Mouse (Mus musculus) ES-E14 (cell line): ENCODE results near the gene Rassf8. TPM values are rescaled to one million over a fixed set of nuclear protein-coding genes. Genes with fewer than 3 reads are reported as not detected.

Source experiments
- DNase-seq: peaks from one replicate; pipeline ENCODE4 v3.0.0-alpha.2; 2013; ENCODE audit warnings: low read depth, low spot score
- H3K27ac ChIP-seq: 2 replicates; pipeline ENCODE4 v1.5.1; 2012; ENCODE audit warnings: low read depth, mild to moderate bottlenecking, low read length, moderate library complexity, mixed read lengths; ENCODE audit not compliant: poor library complexity, insufficient read depth, severe bottlenecking
- H3K36me3 ChIP-seq: 2 replicates; pipeline ENCODE4 v1.6.1; 2012; ENCODE audit warnings: mild to moderate bottlenecking, low read length, moderate library complexity, mixed read lengths; ENCODE audit not compliant: control insufficient read depth, poor library complexity, insufficient read depth, severe bottlenecking
- H3K4me1 ChIP-seq, 2 experiments: fragments of 150-350 bp in 1 of 2; sonication (generic) in 1 of 2; 2 replicates each; pipeline ENCODE4 v1.6.1; 2012; ENCODE audit warnings: low read length in 2 of 2, mild to moderate bottlenecking in 1 of 2, mixed read lengths in 1 of 2; ENCODE audit not compliant: control insufficient read depth in 2 of 2, insufficient read depth in 2 of 2, poor library complexity in 1 of 2
- H3K4me3 ChIP-seq, 2 experiments: fragments of 150-350 bp in 1 of 2; sonication (generic) in 1 of 2; 2 replicates each; pipeline ENCODE4 v1.5.1; 2012; ENCODE audit warnings: low read length in 2 of 2, low read depth in 1 of 2, mild to moderate bottlenecking in 1 of 2, mixed read lengths in 1 of 2; ENCODE audit not compliant: insufficient read depth in 1 of 2, poor library complexity in 1 of 2, severe bottlenecking in 1 of 2
- H3K9ac ChIP-seq: 2 replicates; pipeline ENCODE4 v1.6.1; 2012; ENCODE audit warnings: low read depth, mild to moderate bottlenecking, low read length, mixed read lengths; ENCODE audit not compliant: poor library complexity, insufficient read depth, severe bottlenecking
- H3K9me3 ChIP-seq: fragments of 150-350 bp; sonication (generic); 2 replicates; pipeline ENCODE4 v1.6.1; 2012; ENCODE audit warnings: low read depth, mild to moderate bottlenecking, low read length; ENCODE audit not compliant: control insufficient read depth, insufficient read depth
- CHD2 ChIP-seq: IDR thresholded peaks from 2 replicates; pipeline ENCODE4 v1.6.1; 2014; ENCODE audit warnings: mild to moderate bottlenecking, low read depth, low read length, inconsistent platforms
- HCFC1 ChIP-seq: IDR thresholded peaks from 2 replicates; pipeline ENCODE4 v1.6.1; 2012; ENCODE audit warnings: low read length, inconsistent platforms, borderline replicate concordance; ENCODE audit not compliant: insufficient read depth
- MAFK ChIP-seq: IDR thresholded peaks from 2 replicates; pipeline ENCODE4 v1.6.1; 2014; ENCODE audit warnings: mild to moderate bottlenecking, low read depth, low read length, inconsistent platforms; ENCODE audit not compliant: insufficient read depth
- ZC3H11A ChIP-seq: IDR thresholded peaks from 2 replicates; pipeline ENCODE4 v1.6.1; 2012; ENCODE audit warnings: low read depth, mild to moderate bottlenecking, inconsistent platforms, low read length, borderline replicate concordance
- ZNF384 ChIP-seq: IDR thresholded peaks from 2 replicates; pipeline ENCODE4 v1.6.1; 2012; ENCODE audit warnings: low read depth, low read length, inconsistent platforms
- in situ Hi-C, 2 experiments: fragments of 600-800 bp; cut with MboI; formaldehyde crosslinking; loops; one replicate each; pipeline ENCODE4 v1.15.1; 2025; ENCODE audit warnings: low sequenced_read_pairs in 2 of 2, inconsistent platforms in 1 of 2; ENCODE audit not compliant: unreplicated experiment in 2 of 2
- total RNA-seq: library from RNA; depleted of rRNA; stranded (reverse); fragments of 300-350 nt; gene quantifications from 2 replicates; pipeline ENCODE4 v1.2.3, GENCODE M21; 2012

Gene Rassf8
- total RNA-seq, 1 experiment, result 9.0 TPM

DNA sequence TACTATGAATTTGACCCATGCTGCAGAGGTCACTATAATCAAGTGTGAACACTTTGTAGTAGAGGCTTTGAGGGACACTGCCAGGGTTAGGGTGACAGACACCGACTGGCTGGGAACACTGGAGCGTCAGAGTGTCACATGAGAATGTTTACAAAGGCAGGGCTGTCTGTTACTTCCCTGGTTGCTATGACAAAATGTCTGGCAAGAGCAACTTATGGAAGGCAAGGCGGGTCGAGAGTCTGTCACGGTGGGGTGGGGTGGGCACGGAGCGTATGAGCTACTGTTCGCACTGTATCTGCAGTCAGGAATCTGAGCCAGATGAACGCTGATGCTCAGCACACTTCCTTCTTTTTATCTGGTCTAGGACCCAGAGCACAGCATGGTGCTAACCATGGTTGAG, 84.1 kb downstream of the Rassf8 start:
- DNase-seq, result no peak
- no peaks in the 10 kb centered on the region for H3K9me3 ChIP-seq
- in situ Hi-C loops, result loop anchor here in 1 of 2 experiments (25.0 kb wide), 1 partner anchor 457 kb away; no protein-coding TSS in a partner anchor
- H3K4me1 ChIP-seq, result no peaks in the 10 kb centered on the region
- no peaks in the 10 kb centered on the region for H3K36me3 ChIP-seq
- TF ChIP-seq ZNF384 (no peak), ZC3H11A (no peak), CHD2 (no peak), MAFK (no peak), HCFC1 (no peak)
- H3K27ac ChIP-seq, result no peak overlapping the region
- H3K9ac ChIP-seq, result no peak overlapping the region
- no peak overlapping the region for H3K4me3 ChIP-seq

DNA sequence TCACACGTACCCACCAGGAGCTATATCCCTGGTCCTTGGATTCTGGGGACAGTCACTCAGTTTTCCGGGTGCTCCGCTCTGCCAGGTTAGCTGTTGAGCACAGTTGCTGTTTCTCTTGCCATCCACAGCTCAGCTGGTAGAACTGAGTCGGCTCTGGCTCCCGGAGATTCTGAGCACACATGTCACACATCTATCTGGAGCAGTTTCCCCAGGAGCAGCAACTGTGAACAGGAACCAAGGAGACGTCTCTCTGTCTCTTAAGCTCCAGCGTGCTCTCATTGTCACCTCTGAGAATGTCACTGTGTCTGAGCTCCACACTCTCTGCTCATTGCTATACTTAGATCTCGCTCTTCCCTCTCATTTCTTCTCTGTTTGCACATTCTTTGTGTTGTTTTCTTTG, 86.4 kb downstream of the Rassf8 start:
- no peak overlapping the region for H3K27ac ChIP-seq

DNA sequence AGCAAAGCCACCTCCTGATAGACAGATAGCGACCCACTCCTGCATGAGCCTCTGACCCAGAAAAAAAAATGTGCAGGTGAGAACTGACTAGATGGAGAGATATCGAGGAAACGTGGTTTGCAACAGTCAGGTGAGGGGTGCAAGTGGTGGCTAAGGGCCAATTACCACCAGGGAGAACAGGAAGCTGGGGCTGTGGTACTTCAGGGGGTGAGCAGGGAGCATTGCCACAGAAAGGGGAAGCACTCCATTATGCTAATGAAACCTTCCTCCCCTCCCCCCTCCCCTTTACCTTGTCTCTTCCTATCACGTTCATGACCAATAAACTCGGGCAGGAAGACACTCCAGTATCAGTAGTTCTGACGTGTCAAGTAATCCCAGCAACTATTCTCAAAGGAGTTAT, 88.8 kb downstream of the Rassf8 start:
- no peak overlapping the region for H3K4me3 ChIP-seq
- H3K9ac ChIP-seq, result no peak overlapping the region
- no peaks in the 10 kb centered on the region for H3K36me3 ChIP-seq
- in situ Hi-C loops, result loop anchor here in 1 of 2 experiments (25.0 kb wide), 1 partner anchor 452 kb away; no protein-coding TSS in a partner anchor
- H3K4me1 ChIP-seq, result no peaks in the 10 kb centered on the region
- H3K27ac ChIP-seq, result no peak overlapping the region
- no peak for DNase-seq
- H3K9me3 ChIP-seq, result no peaks in the 10 kb centered on the region
- no peak for TF ChIP-seq HCFC1
- TF ChIP-seq ZC3H11A, result no peak
- no peak for TF ChIP-seq MAFK
- no peak for TF ChIP-seq ZNF384
- TF ChIP-seq CHD2, result no peak

More for the DNA sequence above, 86.4 kb downstream of the Rassf8 start:
- H3K4me1 ChIP-seq, result no peaks in the 10 kb centered on the region
- DNase-seq, result no peak
- H3K9ac ChIP-seq, result no peak overlapping the region
- TF ChIP-seq CHD2 (no peak), MAFK (no peak), ZC3H11A (no peak), HCFC1 (no peak), ZNF384 (no peak)
- in situ Hi-C loops, result loop anchor here in 1 of 2 experiments (25.0 kb wide), 1 partner anchor 454 kb away; no protein-coding TSS in a partner anchor
- no peak overlapping the region for H3K4me3 ChIP-seq
- H3K9me3 ChIP-seq, result no peaks in the 10 kb centered on the region
- H3K36me3 ChIP-seq, result no peaks in the 10 kb centered on the region

DNA sequence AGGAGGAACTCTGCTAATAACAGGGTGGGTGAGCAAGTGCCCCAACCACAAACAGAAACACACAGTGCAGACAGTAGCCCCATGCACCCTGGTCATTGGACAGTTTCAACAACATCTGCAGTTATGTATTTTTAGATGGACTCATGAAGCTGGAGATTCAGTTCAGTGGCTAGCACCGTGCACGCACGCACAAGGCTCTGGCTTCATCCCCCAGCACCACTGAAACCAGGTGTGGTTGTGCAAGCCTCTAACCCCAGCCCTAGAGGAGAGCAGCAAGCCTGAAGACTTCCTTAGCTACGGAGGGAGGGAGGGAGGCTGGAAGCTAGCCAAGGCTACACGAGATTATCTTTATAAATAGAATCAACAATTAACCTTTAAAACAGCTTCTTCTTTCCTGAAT, 99.1 kb downstream of the Rassf8 start:
- Histone ChIP-seq H3K4me3 (no peak overlapping the region), H3K27ac (no peak overlapping the region), H3K9me3 (no peaks in the 10 kb centered on the region), H3K4me1 (no peaks in the 10 kb centered on the region), H3K9ac (no peak overlapping the region), H3K36me3 (no peaks in the 10 kb centered on the region)
- in situ Hi-C loops, result loop anchor here in 1 of 2 experiments (25.0 kb wide), 1 partner anchor 442 kb away; no protein-coding TSS in a partner anchor
- DNase-seq, result no peak
- TF ChIP-seq ZNF384 (no peak), MAFK (no peak), HCFC1 (no peak), CHD2 (no peak), ZC3H11A (no peak)

DNA sequence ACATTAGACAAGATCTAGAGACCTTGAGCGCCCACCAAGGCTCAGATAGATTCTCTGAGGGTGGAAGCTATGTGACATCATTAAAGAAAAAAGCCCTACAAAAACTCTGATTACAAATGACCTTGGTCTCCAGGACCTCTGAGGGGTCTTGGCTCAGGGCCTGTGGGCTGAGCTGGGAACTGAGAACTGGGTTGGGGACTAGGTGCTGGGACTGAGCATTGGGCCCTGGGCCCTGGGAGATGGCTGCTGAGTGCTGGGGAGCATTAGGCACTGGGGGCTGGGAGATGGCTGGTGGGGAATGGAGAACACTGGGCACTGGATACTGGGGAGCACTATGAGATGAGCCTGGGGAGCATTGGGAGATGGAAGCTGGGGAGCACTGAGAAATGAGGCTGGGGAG, 99.5 kb downstream of the Rassf8 start:
- H3K4me1 ChIP-seq, result no peaks in the 10 kb centered on the region
- in situ Hi-C loops, result loop anchor here in 1 of 2 experiments (25.0 kb wide), 1 partner anchor 441 kb away; no protein-coding TSS in a partner anchor
- TF ChIP-seq ZNF384 (no peak), ZC3H11A (no peak), HCFC1 (no peak), CHD2 (no peak), MAFK (no peak)
- H3K9ac ChIP-seq, result no peak overlapping the region
- no peak for DNase-seq
- H3K9me3 ChIP-seq, result no peaks in the 10 kb centered on the region
- no peak overlapping the region for H3K4me3 ChIP-seq
- H3K27ac ChIP-seq, result no peak overlapping the region
- H3K36me3 ChIP-seq, result no peaks in the 10 kb centered on the region
